Mouse (Mus musculus) C2C12 (cell line): ENCODE results near the gene Rbm46. TPM values are rescaled to one million over a fixed set of nuclear protein-coding genes. Genes with fewer than 3 reads are reported as not detected.

Experiments
- H3K27me3 ChIP-seq: one replicate; pipeline ENCODE4 v1.6.1; 2011; ENCODE audit not compliant: control insufficient read depth, insufficient read depth, insufficient read length
- H3K36me3 ChIP-seq: one replicate; pipeline ENCODE4 v1.6.1; 2011; ENCODE audit not compliant: control insufficient read depth, insufficient read depth
- H3K4me3 ChIP-seq: one replicate; pipeline ENCODE4 v1.5.1; 2011; ENCODE audit warnings: mild to moderate bottlenecking, control low read depth; ENCODE audit not compliant: poor library complexity, insufficient read depth, severe bottlenecking
- H3K79me2 ChIP-seq: one replicate; pipeline ENCODE4 v1.6.1; 2011; ENCODE audit not compliant: control insufficient read depth, insufficient read depth
- H3K79me3 ChIP-seq: one replicate; pipeline ENCODE4 v1.6.1; 2011; ENCODE audit warnings: low read depth, control low read depth
- H3ac ChIP-seq: one replicate; pipeline ENCODE3; 2011; ENCODE audit warnings: low read depth; ENCODE audit not compliant: control insufficient read depth, insufficient read length
- CEBPB ChIP-seq: IDR thresholded peaks from one replicate; pipeline ENCODE4 v1.6.1; 2011; ENCODE audit warnings: low read depth, mild to moderate bottlenecking, control low read depth, moderate library complexity
- CTCF ChIP-seq: IDR thresholded peaks from one replicate; pipeline ENCODE4 v1.5.1; 2011; ENCODE audit not compliant: control insufficient read depth, insufficient read depth, insufficient read length
- FOSL1 ChIP-seq: IDR thresholded peaks from one replicate; pipeline ENCODE4 v1.8.0; 2011; ENCODE audit warnings: mild to moderate bottlenecking, low read length; ENCODE audit not compliant: poor library complexity, insufficient read depth, severe bottlenecking
- MAX ChIP-seq: IDR thresholded peaks from one replicate; pipeline ENCODE4 v1.6.1; 2011; ENCODE audit warnings: mild to moderate bottlenecking, control low read depth
- MYOD1 ChIP-seq: IDR thresholded peaks from one replicate; pipeline ENCODE4 v1.6.1; 2011; ENCODE audit warnings: low read depth; ENCODE audit not compliant: control insufficient read depth, insufficient read length
- MYOG ChIP-seq: IDR thresholded peaks from one replicate; pipeline ENCODE4 v1.6.1; 2011; ENCODE audit not compliant: control insufficient read depth, insufficient read length; ENCODE audit errors: extremely low read depth
- USF1 ChIP-seq: IDR thresholded peaks from one replicate; pipeline ENCODE4 v1.6.1; 2011; ENCODE audit warnings: low read depth, mild to moderate bottlenecking, control low read depth, moderate library complexity
- polyA plus RNA-seq: library from polyadenylated mRNA; unstranded; fragments of >200 nt; fragmentation: generic; extraction: Trizol; gene quantifications from one replicate; pipeline ENCODE4 v1.2.1, GENCODE M21; 2012; ENCODE audit warnings: missing spikeins

Gene Rbm46
- polyA plus RNA-seq, 1 experiment: not detected

- TF ChIP-seq FOSL1 (no peak), USF1 (no peak)
- Histone ChIP-seq H3K79me3 (no peaks in the 10 kb centered on the region), H3K79me2 (no peaks in the 10 kb centered on the region), H3K36me3 (no peaks in the 10 kb centered on the region), H3ac (no peak overlapping the region), H3K4me3 (no peak overlapping the region), H3K27me3 (no peaks in the 10 kb centered on the region)
Observed at GRCm38 (mm10) chr3:82799735-82800469, 76.4 kb downstream of the Rbm46 start.

GRCm38 (mm10) chr3:82793656-82794055 lies 82.6 kb downstream of the Rbm46 start:
- no peak overlapping the region for H3ac ChIP-seq
- no peak overlapping the region for H3K4me3 ChIP-seq
- H3K27me3 ChIP-seq: no peaks in the 10 kb centered on the region
- H3K36me3 ChIP-seq: no peaks in the 10 kb centered on the region
- H3K79me3 ChIP-seq: no peaks in the 10 kb centered on the region
- no peaks in the 10 kb centered on the region for H3K79me2 ChIP-seq
- TF ChIP-seq MYOD1 (peak; percentile 94), MAX (no peak)

- TF ChIP-seq MAX (no peak), FOSL1 (no peak), MYOG (no peak), CEBPB (no peak), MYOD1 (no peak), USF1 (no peak), CTCF (no peak)
- H3K4me3 ChIP-seq: no peak overlapping the region
- H3K79me3 ChIP-seq: no peaks in the 10 kb centered on the region
- no peaks in the 10 kb centered on the region for H3K79me2 ChIP-seq
- no peaks in the 10 kb centered on the region for H3K36me3 ChIP-seq
- H3K27me3 ChIP-seq: no peaks in the 10 kb centered on the region
- H3ac ChIP-seq: no peak overlapping the region
Observed at GRCm38 (mm10) chr3:82791663-82792062, 84.6 kb downstream of the Rbm46 start.

Other genes with a start within 250 kb of the Rbm46 start
- gene Lrat, start 27.5 kb upstream of the Rbm46 start, polyA plus RNA-seq: not detected
- not detected for gene Fgg, start 131.2 kb upstream of the Rbm46 start, polyA plus RNA-seq
- not detected for gene Fga, start 149.6 kb upstream of the Rbm46 start, polyA plus RNA-seq
- gene Fgb, start 173.4 kb upstream of the Rbm46 start, polyA plus RNA-seq: not detected
- gene Plrg1, start 179.0 kb upstream of the Rbm46 start, polyA plus RNA-seq: 58.2 TPM